27 mouse cellular contexts compared by ENCODE assay signal in the genomic region with DNA sequence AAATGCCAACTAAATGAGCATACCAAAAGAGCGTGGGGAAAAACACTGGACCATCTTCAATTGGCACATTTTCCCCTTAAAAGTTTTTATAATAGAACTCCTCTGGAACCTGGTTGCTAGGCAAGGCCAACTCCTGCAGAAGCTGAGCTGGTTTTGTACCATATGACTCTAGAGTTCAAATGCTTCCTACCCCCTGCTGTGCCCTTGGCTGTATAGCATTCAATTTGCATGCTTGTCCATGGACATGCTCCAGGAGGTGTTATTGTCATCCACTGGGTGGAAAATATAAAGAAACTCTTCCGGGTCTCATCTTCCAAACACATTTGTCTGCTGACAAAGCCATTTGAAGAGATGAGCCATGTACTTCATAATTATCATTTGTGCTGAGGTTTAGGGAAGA.
A peak's percentile ranks its signal among the peaks of the same experiment; 100 is the strongest.
DNase-seq lines count a peak whose midpoint lies in the region; ATAC-seq and TF ChIP-seq lines count a peak whose summit lies in the region.
"Had no signal": no experiment of that assay in that cellular context is flagged by ENCODE, and none has a peak within 500 bp of the region (broad histone marks: within the 10 kb centered on the region; RNA-seq: fewer than 3 reads in every experiment).

No protein-coding gene starts in this region.

- no peak for TF ChIP-seq CTCF in midbrain, postnatal 0 days (IDR thresholded peaks at IDR 0.05)

- no peaks in the 10 kb centered on the region; the same call in 1 of the 2 replicates for H3K4me1 ChIP-seq in hindbrain, embryonic 11.5 days (replicated peaks; ENCODE audit: control insufficient read depth, insufficient read depth, low read length)
- H3K4me1 ChIP-seq in hindbrain, embryonic 14.5 days (replicated peaks; ENCODE audit: control insufficient read depth, insufficient read depth, low read length) = no peaks in the 10 kb centered on the region
- no peaks in the 10 kb centered on the region for H3K4me1 ChIP-seq in midbrain, postnatal 0 days (ENCODE audit: insufficient read depth, low read length)
- H3K4me1 ChIP-seq in midbrain, embryonic 11.5 days (ENCODE audit: control insufficient read depth, insufficient read depth, low read length) = no peaks in the 10 kb centered on the region
- H3K4me1 ChIP-seq: forebrain, embryonic 13.5 days had no signal

- H3K27ac ChIP-seq in hindbrain, embryonic 11.5 days (ENCODE audit: low read depth, low read length) = no peak overlapping the region
- H3K27ac ChIP-seq in hindbrain, embryonic 14.5 days = no peak overlapping the region
- H3K27ac ChIP-seq in midbrain, postnatal 0 days (ENCODE audit: low read depth, low read length) = no peak overlapping the region
- no peak overlapping the region for H3K27ac ChIP-seq in midbrain, embryonic 11.5 days (ENCODE audit: low read depth, low read length)
- H3K27ac ChIP-seq: forebrain, embryonic 10.5 days; forebrain, embryonic 13.5 days; heart, adult 2 months; heart, embryonic 10.5 days had no signal

- no peaks in the 10 kb centered on the region for H3K9me3 ChIP-seq in hindbrain, embryonic 11.5 days (ENCODE audit: control insufficient read depth, low read length)
- no peaks in the 10 kb centered on the region for H3K9me3 ChIP-seq in hindbrain, embryonic 14.5 days (ENCODE audit: control insufficient read depth, low read length)
- no peaks in the 10 kb centered on the region for H3K9me3 ChIP-seq in midbrain, postnatal 0 days (ENCODE audit: low read length)
- H3K9me3 ChIP-seq in midbrain, embryonic 11.5 days (ENCODE audit: control insufficient read depth, low read length) = no peaks in the 10 kb centered on the region
- H3K9me3 ChIP-seq: forebrain, embryonic 10.5 days; forebrain, embryonic 13.5 days; heart, embryonic 10.5 days; heart, embryonic 13.5 days had no signal

- 53% methylated on average over 2 of the region's 2 CpGs for WGBS in hindbrain, embryonic 11.5 days
- 35% methylated on average over 2 of the region's 2 CpGs for WGBS in hindbrain, embryonic 14.5 days
- 49% methylated on average over 2 of the region's 2 CpGs for WGBS in midbrain, postnatal 0 days
- 81% methylated on average over 2 of the region's 2 CpGs for WGBS in midbrain, embryonic 11.5 days

- H3K4me3 ChIP-seq in hindbrain, embryonic 11.5 days (ENCODE audit: low read depth, low read length) = no peak overlapping the region
- H3K4me3 ChIP-seq in hindbrain, embryonic 14.5 days (replicated peaks; ENCODE audit: low read length) = no peak overlapping the region
- no peak overlapping the region for H3K4me3 ChIP-seq in midbrain, postnatal 0 days (ENCODE audit: low read depth, low read length)
- H3K4me3 ChIP-seq in midbrain, embryonic 11.5 days (ENCODE audit: low read depth, low read length) = no peak overlapping the region
- H3K4me3 ChIP-seq: forebrain, embryonic 10.5 days; forebrain, embryonic 13.5 days; heart, adult 2 months; heart, embryonic 10.5 days; heart, embryonic 13.5 days had no signal

- H3K36me3 ChIP-seq in hindbrain, embryonic 11.5 days (ENCODE audit: control insufficient read depth, insufficient read depth, low read length) = no peaks in the 10 kb centered on the region
- no peaks in the 10 kb centered on the region for H3K36me3 ChIP-seq in hindbrain, embryonic 14.5 days (replicated peaks; ENCODE audit: control insufficient read depth, insufficient read depth)
- no peaks in the 10 kb centered on the region for H3K36me3 ChIP-seq in midbrain, postnatal 0 days (ENCODE audit: insufficient read depth, low read length)
- H3K36me3 ChIP-seq in midbrain, embryonic 11.5 days (ENCODE audit: control insufficient read depth, insufficient read depth, low read length) = no peaks in the 10 kb centered on the region
- H3K36me3 ChIP-seq: forebrain, embryonic 10.5 days; heart, embryonic 10.5 days; heart, embryonic 13.5 days had no signal

- no peak overlapping the region for H3K4me2 ChIP-seq in hindbrain, embryonic 11.5 days (replicated peaks; ENCODE audit: low read depth, low read length)
- no peak overlapping the region for H3K4me2 ChIP-seq in hindbrain, embryonic 14.5 days (replicated peaks)
- no peak overlapping the region for H3K4me2 ChIP-seq in midbrain, postnatal 0 days (ENCODE audit: low read depth, low read length, poor library complexity, severe bottlenecking)
- no peak overlapping the region for H3K4me2 ChIP-seq in midbrain, embryonic 11.5 days
- H3K4me2 ChIP-seq: forebrain, embryonic 13.5 days; heart, embryonic 13.5 days had no signal

- no peaks in the 10 kb centered on the region for H3K27me3 ChIP-seq in hindbrain, embryonic 11.5 days (ENCODE audit: control insufficient read depth, insufficient read depth, low read length)
- no peaks in the 10 kb centered on the region for H3K27me3 ChIP-seq in hindbrain, embryonic 14.5 days (ENCODE audit: control insufficient read depth, insufficient read depth, low read length)
- H3K27me3 ChIP-seq in midbrain, postnatal 0 days (ENCODE audit: insufficient read depth, low read length) = no peaks in the 10 kb centered on the region
- H3K27me3 ChIP-seq in midbrain, embryonic 11.5 days (ENCODE audit: control insufficient read depth, insufficient read depth, low read length) = no peaks in the 10 kb centered on the region
- H3K27me3 ChIP-seq: CH12.LX; forebrain, embryonic 13.5 days; heart, embryonic 13.5 days had no signal

- H3K9ac ChIP-seq in hindbrain, embryonic 11.5 days (ENCODE audit: low read depth, low read length) = no peak overlapping the region
- H3K9ac ChIP-seq in hindbrain, embryonic 14.5 days = no peak overlapping the region
- H3K9ac ChIP-seq in midbrain, postnatal 0 days (replicated peaks; ENCODE audit: low read length, poor library complexity, severe bottlenecking) = no peak overlapping the region
- no peak overlapping the region for H3K9ac ChIP-seq in midbrain, embryonic 11.5 days (ENCODE audit: low read length)
- H3K9ac ChIP-seq: forebrain, embryonic 13.5 days; heart, embryonic 13.5 days had no signal

- DNase-seq in cerebellum, postnatal 14 days = peak; percentile 30 to 40
- no peak for DNase-seq in cerebellum, adult 18-20 months
- DNase-seq in hindbrain, embryonic 11.5 days (ENCODE audit: low spot score) = peak; percentile 19
- no peak for DNase-seq in hindbrain, embryonic 14.5 days (ENCODE audit: low spot score)
- peak; percentile 47 for DNase-seq in midbrain, postnatal 0 days (ENCODE audit: low spot score)
- DNase-seq in midbrain, embryonic 11.5 days (ENCODE audit: low spot score, missing footprints) = no peak
- no peak for DNase-seq in layer of hippocampus, postnatal 25 days (ENCODE audit: extremely low spot score in 1 of 2, low spot score in 1 of 2)
- DNase-seq: adrenal gland, postnatal 10 days; adrenal gland, postnatal 36 days; B cell, adult 2 months; cerebellum, adult 2 months; cerebellum, adult 9-11 months; gastrocnemius, postnatal 10 days; gastrocnemius, postnatal 36 days; heart, adult 2 months; heart, postnatal 14 days; heart, postnatal 4 days; kidney, adult 18-20 months had no signal

- ATAC-seq in hindbrain, embryonic 11.5 days (ENCODE audit: low FRiP score) = no peak
- no peak for ATAC-seq in hindbrain, embryonic 14.5 days (ENCODE audit: low FRiP score)
- no peak for ATAC-seq in midbrain, postnatal 0 days (ENCODE audit: low FRiP score)
- no peak for ATAC-seq in midbrain, embryonic 11.5 days (ENCODE audit: low FRiP score)
- ATAC-seq: forebrain, embryonic 13.5 days; forebrain, embryonic 16.5 days; hindbrain, embryonic 16.5 days; inflammation-experienced regulatory T-cells, adult 6 months; intestine, embryonic 16.5 days had no signal

Comparison
In these comparisons a context has a peak if more than half of its experiments do, and no peak if none do; other contexts are left out.
1. DNase-seq: peak in cerebellum, postnatal 14 days (2 of 2), hindbrain, embryonic 11.5 days (single experiment) and midbrain, postnatal 0 days (single experiment); none in cerebellum, adult 18-20 months (0 of 2), hindbrain, embryonic 14.5 days (single experiment), midbrain, embryonic 11.5 days (single experiment) and layer of hippocampus, postnatal 25 days (0 of 2).